Mouse (Mus musculus) spleen, adult 2 months (tissue): ENCODE measurements around the gene Abcg8.

ENCODE experiments used
- CTCF ChIP-seq: fragments of 200-500 bp; IDR thresholded peaks from 2 replicates; pipeline ENCODE4 v1.5.1; 2011; ENCODE audit warnings: mild to moderate bottlenecking, inconsistent platforms; ENCODE audit not compliant: insufficient read depth, insufficient read length, insufficient replicate concordance; ENCODE audit errors: extremely low read depth
- POLR2A ChIP-seq: fragments of 200-500 bp; IDR thresholded peaks from 2 replicates; pipeline ENCODE4 v1.6.1; 2011; ENCODE audit warnings: low read depth, low read length, inconsistent platforms

- no peak for TF ChIP-seq CTCF
- TF ChIP-seq POLR2A = no peak
Measured at GRCm38 (mm10) chr17:84696537-84696936, 20.4 kb downstream of the Abcg8 start.
